Mouse (Mus musculus) liver, postnatal 0 days (tissue): ENCODE data around the gene Zfp764.

Source experiments
- CTCF ChIP-seq: sonication (generic); IDR thresholded peaks from 2 replicates; pipeline ENCODE4 v1.5.1; 2016; ENCODE audit warnings: antibody characterized with exemption, low read depth
- EP300 ChIP-seq: IDR thresholded peaks from 2 replicates; pipeline ENCODE4 v1.6.1; 2016; ENCODE audit warnings: antibody characterized with exemption, low read depth, mild to moderate bottlenecking

GRCm38 (mm10) chr7:127357871-127358270 is 48.8 kb downstream of the Zfp764 start:
- TF ChIP-seq CTCF (no peak), EP300 (no peak)
